Mouse (Mus musculus): ENCODE measurements around the gene Nectin1.

Gene Nectin1

DNA sequence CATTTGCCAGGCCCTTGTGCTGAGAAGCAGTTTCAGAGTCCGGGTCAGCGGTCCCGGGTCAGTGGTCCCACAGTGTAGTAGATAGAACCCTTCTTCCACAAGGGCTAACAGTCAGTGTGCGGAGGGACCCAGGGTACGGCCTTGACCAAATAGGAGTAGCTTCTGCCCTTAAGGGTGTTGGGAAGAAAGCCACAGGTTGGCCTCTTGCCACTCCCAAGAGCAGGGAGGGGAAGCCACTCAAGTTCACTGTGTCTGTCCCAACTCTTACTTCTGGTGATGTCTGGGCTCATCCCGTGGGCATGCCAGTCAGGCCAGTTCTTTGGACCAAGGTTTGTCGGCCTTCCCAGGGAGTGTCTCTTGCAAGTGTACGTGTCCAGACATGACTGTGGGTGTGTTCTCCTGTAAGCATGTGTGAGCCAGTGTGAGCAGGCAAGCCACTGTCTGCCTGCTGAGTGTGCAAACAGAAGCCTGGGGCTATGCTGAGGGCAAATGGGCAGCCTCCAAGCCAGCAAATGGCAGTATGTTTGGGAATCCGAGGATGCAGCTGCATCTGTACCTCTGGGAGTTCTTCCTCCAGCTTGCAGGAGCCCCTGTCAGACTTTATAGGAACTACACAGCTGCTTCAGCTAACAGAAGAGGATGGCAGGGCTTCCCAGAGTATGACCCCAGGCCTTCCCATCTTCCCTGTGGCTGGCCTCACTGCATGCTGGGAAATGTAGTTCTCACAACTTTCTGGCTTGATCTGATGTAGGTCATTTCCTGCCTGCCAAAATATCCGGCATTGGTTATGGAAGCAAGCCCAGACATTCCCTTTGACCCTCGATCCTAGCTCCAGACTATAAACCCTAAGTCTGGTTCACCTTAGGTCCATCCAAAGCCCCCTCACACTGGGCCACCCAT, 53.3 kb downstream of the Nectin1 start:
- no peak for DNase-seq (ENCODE audit: extremely low spot score, low read depth, low spot score)

DNA sequence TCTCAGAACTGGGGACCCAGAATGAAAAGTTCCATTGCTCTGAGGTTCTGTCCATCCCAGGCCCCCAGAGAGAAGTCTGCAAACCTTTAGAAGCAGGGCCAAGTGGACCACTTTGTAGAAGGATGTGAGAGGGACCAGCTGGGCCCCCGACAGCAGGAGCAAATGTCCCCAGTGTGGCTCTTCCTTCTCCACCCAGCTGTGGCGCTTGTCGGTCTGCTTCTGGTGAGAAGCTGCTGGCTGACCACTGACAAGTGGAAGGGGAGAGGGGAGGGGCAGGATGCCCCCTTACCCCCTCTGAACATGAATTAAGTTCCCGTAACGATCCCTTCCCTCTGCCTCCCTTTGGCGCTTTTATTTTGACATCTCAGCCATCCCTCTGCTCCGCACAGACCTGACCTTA, 54.0 kb downstream of the Nectin1 start:
- no peak for DNase-seq (ENCODE audit: extremely low spot score, low read depth, low spot score)

DNA sequence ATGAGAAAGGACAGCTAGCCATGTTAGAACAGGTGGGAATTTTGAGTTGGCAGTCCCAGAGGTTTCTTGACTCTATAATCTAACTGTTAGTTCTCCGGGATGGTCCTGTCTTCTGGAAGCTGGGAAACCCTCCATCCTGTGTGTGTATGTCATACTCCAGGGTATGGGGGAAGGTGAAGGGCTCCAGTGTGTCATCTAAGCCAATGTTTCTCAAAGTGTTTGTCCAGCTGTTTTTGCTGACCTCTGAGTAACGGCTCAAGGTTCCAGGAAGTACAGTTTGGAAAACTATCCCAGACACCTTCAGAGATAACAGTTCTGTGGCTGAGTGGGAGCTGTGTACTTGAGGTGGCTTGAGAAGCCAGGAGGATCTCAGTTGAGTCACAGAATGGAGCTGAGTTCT, 56.7 kb downstream of the Nectin1 start:
- no peak for DNase-seq (ENCODE audit: extremely low spot score, low read depth, low spot score)

DNA sequence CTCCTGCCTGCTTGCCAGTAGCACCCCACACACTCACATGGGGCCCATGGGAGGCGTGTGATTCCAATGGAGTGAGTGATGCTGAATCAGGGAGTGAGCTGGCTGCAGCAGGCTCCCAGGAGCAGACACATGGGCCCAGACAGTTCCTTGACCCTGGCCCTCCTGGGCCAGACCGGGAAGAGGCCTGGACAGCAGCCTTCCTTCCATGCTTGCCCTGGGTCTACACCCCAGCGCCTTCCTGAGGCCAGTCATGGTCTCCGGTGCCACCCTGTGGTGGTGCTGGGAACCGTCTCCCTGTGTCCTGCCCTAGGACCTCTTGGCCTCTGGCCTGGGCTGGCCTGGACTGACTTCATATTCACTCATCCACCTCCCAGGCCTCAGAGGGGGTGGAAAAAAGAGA, 58.1 kb downstream of the Nectin1 start:
- no peak for DNase-seq (ENCODE audit: extremely low spot score, low read depth, low spot score)

DNA sequence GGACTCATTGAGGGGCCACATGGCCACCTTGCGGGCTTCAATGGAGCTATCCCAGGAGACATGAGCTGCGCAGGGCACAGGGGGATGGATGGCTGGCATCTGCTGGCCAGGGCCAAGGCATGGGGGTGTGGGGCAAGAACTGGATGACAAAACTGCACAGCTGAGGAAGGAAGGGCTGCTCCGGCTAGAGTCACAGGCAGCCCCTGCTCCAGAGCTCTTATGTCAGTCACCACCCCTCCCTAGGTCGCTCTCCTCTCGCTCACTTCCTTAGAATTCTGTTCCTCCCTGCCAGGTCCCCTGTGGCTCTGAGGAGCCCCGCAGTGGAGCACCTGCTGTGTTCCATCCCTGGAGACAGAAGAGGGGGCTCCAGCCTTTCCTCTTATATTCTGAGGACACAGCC, 63.8 kb downstream of the Nectin1 start:
- no peak for DNase-seq (ENCODE audit: extremely low spot score, low read depth, low spot score)

DNA sequence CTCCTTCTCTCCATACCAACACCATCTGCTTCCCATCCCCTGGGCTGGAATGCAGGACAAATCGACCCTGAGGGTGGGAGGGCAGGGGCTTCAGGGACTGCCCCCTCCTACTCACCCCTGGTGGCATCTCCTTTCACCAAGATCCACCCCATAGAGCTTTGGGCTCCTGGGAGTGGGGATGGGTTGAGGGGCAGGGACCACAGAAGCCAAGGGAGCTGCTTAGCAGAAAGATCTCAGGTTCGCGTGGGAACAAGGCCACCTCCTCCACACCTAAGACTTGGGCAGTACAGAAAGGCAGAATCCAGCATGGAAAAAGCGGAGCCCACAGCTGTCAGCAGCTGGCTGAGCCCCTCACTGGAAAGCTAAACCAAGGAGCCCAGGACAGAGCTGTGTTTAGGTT, 64.3 kb downstream of the Nectin1 start:
- no peak for DNase-seq (ENCODE audit: extremely low spot score, low read depth, low spot score)

DNA sequence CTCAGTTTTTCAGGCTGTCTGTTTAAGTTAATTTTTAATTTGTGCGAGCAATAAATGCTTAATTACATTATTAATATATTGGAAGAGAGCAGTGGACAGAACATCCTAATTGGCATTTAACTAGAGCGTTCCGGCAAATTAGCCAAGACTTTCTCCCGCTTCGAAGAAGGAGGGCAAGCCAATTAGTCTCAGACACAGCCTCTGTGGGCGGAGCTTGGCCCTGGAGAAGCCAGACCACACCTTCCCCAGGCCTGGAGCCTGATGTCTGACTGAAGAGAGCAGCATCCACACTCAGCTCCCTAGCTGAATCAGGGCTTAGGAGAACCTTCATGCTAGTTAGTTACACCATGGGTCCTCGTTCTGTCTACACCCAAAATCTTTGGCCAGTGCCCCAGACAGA, 64.8 kb downstream of the Nectin1 start:
- no peak for DNase-seq (ENCODE audit: extremely low spot score, low read depth, low spot score)

DNA sequence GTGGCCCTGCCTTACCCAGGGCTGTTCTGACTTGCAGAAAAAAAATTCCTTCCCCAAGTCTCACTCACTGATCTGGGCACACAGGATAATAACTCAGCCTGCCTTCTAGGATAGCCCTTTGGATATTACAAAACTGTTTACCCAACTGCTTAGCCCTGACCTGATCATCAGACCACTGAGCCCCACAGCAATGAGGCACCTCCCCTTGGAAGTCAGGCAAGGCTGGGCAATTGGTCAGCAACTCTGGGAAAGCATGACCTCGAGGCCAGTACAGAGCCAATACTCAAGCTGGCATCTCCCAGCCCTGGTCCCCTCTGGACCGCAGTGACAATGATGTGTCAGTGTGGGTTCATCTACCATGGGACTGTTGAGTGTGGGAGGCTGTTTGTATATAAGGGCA, 69.4 kb downstream of the Nectin1 start:
- no peak for DNase-seq (ENCODE audit: extremely low spot score, low read depth, low spot score)

DNA sequence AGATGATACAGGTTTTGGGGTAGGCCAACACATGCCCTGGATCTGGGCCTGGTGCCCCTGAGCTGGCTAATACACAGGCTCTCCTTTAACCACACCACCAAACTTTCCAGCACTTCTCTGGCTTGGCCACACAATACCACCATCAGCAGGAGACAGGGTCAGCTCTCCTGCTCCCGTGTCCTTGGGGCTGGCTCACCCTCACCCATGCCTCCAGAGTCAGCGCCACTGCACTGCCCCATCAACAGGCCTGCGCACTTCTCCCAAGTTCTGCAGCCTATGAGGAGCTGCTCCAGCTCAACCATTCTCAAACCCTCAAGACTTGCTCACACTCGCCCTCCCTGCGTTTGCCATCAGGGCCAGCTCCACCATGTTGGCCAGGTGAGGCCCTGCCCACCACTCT, 78.4 kb downstream of the Nectin1 start:
- DNase-seq (ENCODE audit: extremely low spot score, low read depth, low spot score), result no peak

DNA sequence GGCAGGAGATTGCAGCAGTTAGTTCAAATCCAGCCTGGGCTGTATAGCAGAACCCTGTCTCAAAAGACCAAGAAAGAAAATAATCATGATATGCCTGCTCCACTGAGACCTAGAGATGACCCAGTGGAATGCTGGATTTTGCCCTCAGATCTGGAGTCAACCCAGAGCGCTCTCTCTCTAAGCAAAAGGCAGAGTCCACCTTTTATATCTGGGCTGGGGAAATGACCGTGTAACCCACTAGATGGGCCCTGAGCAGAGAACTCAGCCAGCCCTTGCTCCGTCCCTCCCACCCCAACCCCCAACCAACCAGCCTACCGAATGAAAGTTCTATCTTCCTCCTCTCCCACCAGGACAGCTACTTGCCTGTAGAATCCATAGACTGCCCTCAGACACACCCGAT, 81.4 kb downstream of the Nectin1 start:
- DNase-seq (ENCODE audit: extremely low spot score, low read depth, low spot score), result no peak

DNA sequence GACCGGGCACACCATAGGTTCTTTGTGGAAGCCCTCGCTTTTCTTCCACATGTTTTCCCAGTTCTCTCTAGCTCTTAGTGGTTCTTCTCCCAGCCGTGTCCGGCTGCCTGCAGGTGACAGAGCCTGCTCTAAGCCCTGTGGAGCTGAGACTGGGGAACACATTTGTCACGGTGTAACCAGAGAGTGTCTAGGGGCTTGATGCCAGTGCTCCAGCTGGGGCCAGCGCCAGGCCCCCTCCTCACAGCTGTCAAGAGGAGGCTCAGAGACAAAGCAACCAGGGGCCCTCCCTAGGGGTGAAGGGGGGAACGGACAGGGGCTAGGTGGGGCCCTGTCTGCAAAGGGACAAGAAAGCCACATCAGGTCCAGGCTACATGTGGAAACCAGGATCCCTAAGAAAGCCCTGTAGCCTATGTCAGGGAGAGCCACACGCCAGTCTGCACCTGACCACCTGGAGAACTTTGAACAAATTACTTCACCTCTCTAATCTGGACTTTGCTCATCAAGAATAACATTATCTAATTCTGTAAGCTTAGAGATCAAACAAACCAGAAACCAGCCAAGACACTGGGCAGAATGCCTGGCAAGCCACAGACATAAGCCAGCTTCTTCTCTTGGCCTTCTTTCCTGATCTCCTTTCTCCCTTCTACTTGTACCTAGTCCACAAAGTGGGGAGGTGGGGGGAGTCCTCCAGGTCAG, 82.9 kb downstream of the Nectin1 start:
- no peak for DNase-seq (ENCODE audit: extremely low spot score, low read depth, low spot score)

DNA sequence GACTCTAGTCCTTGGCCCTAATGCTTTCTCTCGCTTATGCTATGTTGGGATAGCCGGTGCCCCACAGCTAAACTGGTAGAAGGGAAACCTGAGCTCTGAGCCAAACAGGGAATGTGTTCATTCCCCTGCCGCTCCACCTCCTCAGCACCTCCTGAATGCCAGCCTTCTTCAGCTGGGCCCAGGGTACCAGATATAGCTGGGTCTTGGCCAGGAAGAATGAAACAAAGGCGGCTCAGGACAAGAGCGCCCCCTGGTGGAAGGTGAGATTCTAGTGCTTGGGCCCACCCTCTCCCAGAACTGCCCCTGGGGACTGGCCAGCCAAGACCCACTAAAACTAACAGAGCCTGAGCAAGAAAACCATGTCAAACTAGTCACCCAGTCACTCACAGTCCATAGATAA, 83.8 kb downstream of the Nectin1 start:
- no peak for DNase-seq (ENCODE audit: extremely low spot score, low read depth, low spot score)

DNA sequence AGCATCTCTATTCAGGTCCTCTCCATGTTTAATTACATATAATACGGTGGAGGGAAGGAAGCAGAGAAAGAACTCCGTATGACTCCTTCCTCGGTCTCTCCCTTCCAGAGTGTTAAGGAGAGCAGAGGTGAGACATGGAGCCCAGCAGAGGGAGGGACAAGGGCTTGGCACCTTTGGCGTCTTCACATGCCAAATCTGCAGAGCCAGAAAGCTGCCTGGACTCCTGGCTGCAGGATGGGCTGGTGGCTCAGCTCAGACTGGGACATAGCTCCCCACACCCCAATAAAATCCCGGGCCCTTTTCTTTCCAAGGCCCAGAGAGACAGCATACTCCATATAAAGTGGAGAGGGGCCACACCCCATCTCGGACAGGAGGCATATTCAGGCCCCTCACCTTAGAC, 85.2 kb downstream of the Nectin1 start:
- no peak for DNase-seq (ENCODE audit: extremely low spot score, low read depth, low spot score)

DNA sequence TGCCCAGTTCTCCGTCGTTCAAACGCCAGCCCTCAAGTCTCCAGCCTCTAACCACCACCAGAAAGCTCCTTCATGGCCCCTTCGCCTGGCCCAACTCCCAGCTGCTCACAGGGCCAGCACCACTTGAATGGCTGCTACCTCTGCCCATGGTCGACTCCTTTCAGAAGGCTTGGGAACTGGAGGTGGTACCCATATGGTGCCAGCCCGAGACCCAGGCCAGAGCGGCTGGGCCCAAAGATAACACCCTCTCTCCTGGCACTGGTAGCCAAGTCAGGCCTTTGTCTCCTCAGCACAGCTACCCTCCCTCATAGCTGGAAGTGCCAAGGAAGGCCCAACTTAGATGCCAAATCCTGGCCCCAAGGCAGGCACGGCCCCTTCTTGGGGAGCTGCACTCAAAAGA, 89.4 kb downstream of the Nectin1 start:
- no peak for DNase-seq (ENCODE audit: extremely low spot score, low read depth, low spot score)

DNA sequence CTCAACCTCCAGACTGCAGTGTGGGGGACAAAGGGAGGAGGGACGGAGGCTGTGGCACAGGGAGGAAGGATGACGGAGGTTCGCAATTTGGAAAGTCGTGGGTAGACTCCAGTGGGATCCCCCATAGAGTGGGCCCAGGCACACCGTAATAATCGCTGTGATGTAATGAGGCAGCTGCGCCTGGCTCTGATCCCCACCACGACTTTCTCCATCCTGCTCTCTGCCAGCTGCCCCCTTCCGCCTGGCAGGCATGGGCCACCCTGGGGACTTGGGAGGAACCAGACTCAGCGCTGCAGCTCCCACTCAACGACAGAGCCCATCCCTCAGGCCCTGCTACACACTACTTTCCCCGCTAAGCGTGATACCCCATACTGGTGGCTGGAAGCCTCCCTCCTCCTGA, 90.5 kb downstream of the Nectin1 start:
- DNase-seq (ENCODE audit: extremely low spot score, low read depth, low spot score), result no peak

DNA sequence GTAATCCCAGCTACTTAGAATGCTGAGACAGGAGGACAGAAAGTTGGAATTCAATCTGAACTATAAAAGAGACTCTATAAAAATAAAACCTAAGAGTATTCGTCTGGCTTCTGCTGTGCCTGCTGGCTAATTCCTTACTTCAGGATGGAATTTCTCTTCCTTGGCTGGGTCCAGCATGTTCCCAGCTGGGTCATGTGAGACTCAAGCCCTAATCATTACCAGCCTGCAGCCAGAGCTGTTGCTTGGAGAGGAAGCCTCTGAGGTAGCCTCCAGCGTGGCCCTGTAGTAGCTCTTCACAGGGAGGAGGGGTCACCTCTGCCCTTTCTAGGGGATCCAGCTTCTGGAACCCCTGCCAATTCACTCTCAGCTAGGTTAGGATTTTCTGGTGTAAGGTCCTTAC, 94.8 kb downstream of the Nectin1 start:
- DNase-seq (ENCODE audit: extremely low spot score, low read depth, low spot score), result no peak

DNA sequence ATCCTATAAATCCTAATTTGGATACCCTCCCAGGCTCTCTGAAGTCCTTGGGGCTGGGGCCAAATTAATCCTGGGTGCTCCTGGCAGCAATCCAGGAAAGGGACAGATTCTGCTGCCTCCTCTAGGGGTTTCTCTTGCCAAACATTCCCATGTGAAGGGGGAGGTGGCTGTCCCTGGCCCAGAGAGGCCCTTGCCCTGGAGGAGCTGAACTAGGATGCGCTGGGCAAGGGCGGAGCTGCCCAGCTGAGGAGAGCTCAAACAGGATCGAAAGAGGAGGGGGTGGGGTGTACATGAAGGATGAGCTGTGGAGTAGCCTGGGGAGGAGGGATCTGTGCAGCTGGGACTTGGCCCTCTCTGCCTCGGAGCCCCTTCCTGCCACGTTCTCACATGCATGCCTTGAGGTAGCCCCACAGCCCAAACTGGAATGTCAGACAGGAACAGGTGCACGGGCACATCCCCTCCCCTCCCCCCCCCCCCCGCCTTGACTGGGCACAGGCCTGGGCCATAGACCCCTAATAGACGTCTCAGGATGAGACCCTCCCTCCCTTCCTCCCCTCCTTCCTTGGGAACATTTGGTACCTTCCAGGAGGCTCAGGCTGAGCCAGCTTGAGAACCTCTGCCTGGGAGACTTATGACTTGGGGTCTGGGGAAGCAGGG, 99.3 kb downstream of the Nectin1 start:
- DNase-seq (ENCODE audit: extremely low spot score, low read depth, low spot score), result no peak

DNA sequence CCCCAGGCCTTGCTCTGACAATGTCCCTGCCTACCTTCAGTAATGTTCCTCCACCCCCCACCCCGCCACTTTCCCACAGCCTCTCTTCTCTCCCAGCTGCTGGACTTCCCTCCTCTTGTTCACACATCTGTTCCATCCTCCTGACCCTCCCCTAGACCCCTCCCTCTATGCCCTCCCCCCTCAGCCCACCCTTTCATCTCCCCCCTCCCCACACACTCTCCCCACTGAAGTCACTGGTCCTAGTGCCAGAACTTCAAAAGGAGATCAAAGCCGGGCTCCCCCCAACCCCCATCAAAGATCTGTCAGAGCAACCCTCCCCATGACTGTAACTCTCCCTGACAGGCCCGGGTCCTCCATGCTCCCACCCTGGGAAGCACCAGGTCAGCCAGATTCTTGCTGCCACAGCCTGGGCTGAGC, 99.9 kb downstream of the Nectin1 start:
- DNase-seq (ENCODE audit: extremely low spot score, low read depth, low spot score), result no peak

DNA sequence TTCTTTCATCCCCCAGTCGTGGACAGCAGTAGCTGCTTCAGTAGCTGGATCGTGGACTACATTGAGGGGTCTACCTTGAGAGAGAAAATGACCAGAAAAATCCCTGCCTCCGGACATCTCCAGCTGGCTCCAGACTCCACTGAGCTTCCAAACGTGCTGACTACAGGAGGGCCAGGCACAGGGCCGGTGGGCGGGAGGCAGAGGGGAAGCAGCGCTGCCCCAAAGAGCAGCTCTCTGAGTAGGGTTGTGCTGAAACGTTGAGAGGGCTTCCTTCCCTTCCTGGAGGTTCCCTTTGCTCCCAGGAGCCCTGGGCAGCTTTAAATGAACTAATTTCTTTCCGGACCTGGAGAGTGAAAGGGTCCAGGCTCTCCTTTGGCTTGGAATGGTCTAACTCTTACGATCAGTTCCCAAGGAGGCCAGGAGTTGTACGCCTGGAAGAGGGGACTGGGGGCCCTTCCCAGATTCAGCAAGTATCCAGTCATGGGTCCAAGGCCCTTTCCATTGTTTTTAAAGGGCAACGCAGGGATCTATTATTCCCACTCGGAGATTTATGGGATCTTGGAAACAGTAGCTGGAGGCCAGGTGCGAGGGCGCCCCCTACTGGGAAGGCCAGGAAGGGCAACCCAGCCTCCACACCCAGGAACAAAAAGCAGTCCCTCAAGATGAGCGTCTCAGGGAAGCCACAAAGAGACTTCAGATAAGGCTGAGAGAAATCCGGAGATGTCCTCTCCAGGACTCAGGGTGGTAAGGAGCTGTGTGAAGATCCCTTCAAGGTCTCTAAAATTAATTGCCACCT, 102.1 kb downstream of the Nectin1 start:
- DNase-seq (ENCODE audit: extremely low spot score, low read depth, low spot score), result no peak

DNA sequence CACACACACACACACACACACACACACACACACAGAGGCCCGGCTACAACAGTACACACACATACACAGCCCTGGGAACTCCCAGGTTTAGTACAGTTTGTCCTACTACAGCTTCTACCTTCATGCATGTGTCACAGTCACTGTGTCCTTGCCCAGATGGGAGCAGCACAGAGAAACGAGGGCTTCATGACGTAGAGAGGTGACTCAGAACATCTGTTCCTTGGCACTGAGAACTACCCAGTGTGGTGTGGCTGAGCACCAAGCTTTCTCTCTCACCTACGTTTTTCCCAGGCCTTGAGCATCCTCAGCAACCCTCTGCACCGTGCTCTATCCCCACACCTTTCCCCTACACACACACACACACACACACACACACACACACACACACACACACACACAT, 104.1 kb downstream of the Nectin1 start:
- DNase-seq (ENCODE audit: extremely low spot score, low read depth, low spot score), result no peak

DNA sequence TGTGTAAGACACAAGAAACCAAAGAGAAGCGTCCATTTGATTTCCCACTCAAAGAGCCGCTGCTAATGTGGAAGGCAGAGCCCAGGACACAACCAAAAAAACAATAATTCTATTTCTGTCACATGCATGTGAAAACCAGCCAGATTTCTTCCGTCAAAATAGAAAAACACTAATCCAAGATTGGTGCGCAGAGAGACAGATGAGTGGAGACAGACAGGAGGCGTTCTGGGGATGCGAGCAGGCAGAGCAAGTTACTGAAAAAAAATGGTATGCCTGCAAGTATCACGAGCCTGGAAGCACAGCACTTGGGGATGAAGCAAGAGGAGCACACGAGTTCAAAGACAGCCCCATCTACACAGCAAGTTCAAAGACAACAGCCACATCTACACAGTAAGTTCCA, 106.5 kb downstream of the Nectin1 start:
- no peak for DNase-seq (ENCODE audit: extremely low spot score, low read depth, low spot score)
